Mouse (Mus musculus): ENCODE results near the gene Ptpn7.

DNA sequence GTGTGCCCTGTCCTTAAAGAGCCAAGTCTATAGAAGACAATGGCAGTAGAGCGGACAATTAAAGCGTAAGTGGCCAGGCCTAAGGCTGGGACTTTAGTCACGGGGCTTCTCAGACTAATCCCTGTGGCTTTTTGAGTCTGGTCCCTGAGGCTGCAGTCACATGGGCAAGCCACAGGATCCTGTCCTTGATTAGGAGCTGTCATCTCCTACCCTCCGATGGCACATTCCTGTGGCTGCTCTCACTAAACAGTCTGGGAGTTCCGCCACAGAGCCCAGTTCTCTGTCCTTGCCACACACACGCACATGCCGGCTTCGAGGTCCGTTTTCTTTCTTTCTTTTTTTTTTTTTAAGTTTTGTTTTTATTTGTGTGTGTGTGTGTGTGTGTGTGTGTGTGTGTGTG is 49.0 kb upstream of the Ptpn7 start:
- TF ChIP-seq MAX (IDR thresholded peaks at IDR 0.05; ENCODE audit: low read length) (no peak), RCOR1 (IDR thresholded peaks at IDR 0.05; ENCODE audit: low read depth, low read length) (no peak), TAL1 (IDR thresholded peaks at IDR 0.05; ENCODE audit: low read length) (no peak), CHD2 (IDR thresholded peaks at IDR 0.05; ENCODE audit: low read length) (no peak), CTCF (IDR thresholded peaks at IDR 0.05 in 2 of 3, conservative IDR thresholded peaks at IDR 0.05 in 1 of 3; ENCODE audit: control insufficient read depth in 1 of 3, insufficient read depth in 1 of 3, low read depth in 2 of 3, low read length in 3 of 3, poor library complexity in 1 of 3, severe bottlenecking in 1 of 3) (no peak), TCF12 (IDR thresholded peaks at IDR 0.05; ENCODE audit: low read depth, low read length) (no peak), MYB (IDR thresholded peaks at IDR 0.05; ENCODE audit: low read depth, low read length) (no peak), ZC3H11A (IDR thresholded peaks at IDR 0.05; ENCODE audit: low read depth, low read length) (no peak), TBP (IDR thresholded peaks at IDR 0.05; ENCODE audit: low read depth, low read length) (no peak), GATA1 (IDR thresholded peaks at IDR 0.05; ENCODE audit: low read depth, low read length) (no peak), EP300 (IDR thresholded peaks at IDR 0.05; ENCODE audit: low read depth in 1 of 2, low read length in 2 of 2) (no peak), KAT2A (conservative IDR thresholded peaks at IDR 0.05; ENCODE audit: low read depth, low read length) (no peak), ZKSCAN1 (IDR thresholded peaks at IDR 0.05; ENCODE audit: low read depth, low read length) (no peak), POLR2A (IDR thresholded peaks at IDR 0.05; ENCODE audit: control insufficient read depth in 1 of 2, insufficient read depth in 1 of 2, low read depth in 1 of 2, low read length in 2 of 2, poor library complexity in 1 of 2) (no peak)
